Mouse (Mus musculus): ENCODE measurements at regions not wholly inside any gene's neighbourhood (a gene's known extent, or its start where the extent isn't known, plus 50 kb on each side); places are given as distances from the start of the nearest gene placed in this dataset.

- TF ChIP-seq POLR2A (IDR thresholded peaks at IDR 0.05; ENCODE audit: insufficient read depth, low read depth, low read length) (no peak), CTCF (IDR thresholded peaks at IDR 0.05) (peak; percentile 15; the same call in 1 of the 2 replicates)
Observed at GRCm38 (mm10) chr12:78046582-78046981, 147.5 kb upstream of the Gm6657 start.

Data from heart, adult 2 months (tissue).